Mouse (Mus musculus): ENCODE results near the gene Anp32e. TPM values are rescaled to one million over a fixed set of nuclear protein-coding genes. Genes with fewer than 3 reads are reported as not detected.
A peak's percentile ranks its signal among the peaks of the same experiment; 100 is the strongest.

Anp32e gene
- polyA plus RNA-seq (2015; fragmentation: Nextera tagmentation; extraction: Ambion mirVana) = 173 and 175 TPM in 2 replicates

DNA sequence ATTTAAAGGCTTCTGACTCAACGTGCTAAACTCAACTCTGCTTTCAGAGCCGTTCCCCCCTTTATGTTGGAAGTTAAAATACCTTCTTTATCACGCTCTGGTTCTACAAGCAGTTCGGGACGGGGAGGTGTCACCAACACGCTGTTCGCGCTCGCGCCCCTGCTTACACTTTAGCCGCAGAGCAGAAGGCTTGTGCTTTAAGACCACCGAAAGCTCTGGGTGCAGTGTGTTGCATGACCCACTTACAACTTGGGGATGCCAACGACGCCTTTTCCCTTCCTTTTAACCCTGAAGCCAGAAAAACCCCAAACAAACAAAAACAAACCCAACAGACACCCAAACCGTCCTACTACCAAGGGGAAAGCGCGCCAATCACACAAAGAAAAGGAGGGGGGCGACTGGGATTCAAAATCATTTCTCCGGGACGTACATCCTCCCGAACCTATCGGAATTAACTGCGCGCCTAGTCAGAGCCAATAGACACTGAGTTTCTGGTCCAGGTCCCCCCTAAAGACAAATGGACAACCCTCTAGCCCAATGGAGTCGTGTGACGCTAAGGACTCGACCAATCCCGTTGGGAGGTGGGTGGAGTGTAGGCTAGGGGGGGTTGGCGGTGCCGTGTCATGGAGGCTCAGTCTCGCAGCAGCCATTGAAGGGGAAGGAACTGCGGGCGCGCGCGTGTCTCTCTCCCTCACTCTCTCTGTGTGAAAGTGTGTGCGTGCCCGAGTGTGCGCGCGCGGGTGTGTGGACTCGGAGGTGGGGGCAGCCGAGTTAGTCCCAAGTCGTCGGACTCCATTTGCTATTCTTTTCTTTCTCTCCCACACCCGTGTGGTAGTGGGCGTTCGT lies at the start of gene Anp32e:
Gene Anp32e (plus strand): TSS at position 589 of the 846 bp plus-strand sequence.
- Histone ChIP-seq H3K27ac (replicated peaks) (peak within 1 kb of the TSS; percentile 94), H3K9ac (peak within 1 kb of the TSS; percentile 93), H3K36me3 (peaks cover 4% of the 10 kb centered on the region; the same call in 1 of the 2 replicates), H3K4me2 (replicated peaks) (peak within 1 kb of the TSS; percentile 65), H3K9me3 (replicated peaks) (no peaks in the 10 kb centered on the region), H3K4me1 (peaks cover 6% of the 10 kb centered on the region; the same call in 1 of the 2 replicates), H3K27me3 (no peaks in the 10 kb centered on the region), H3K4me3 (replicated peaks) (peak within 1 kb of the TSS; percentile 88)
- under 1% methylated on average over 49 of the region's 49 CpGs for WGBS
- peak; percentile 100 for ATAC-seq (ENCODE audit: insufficient number of reproducible peaks, low FRiP score, low TSS enrichment, low read depth)

DNA sequence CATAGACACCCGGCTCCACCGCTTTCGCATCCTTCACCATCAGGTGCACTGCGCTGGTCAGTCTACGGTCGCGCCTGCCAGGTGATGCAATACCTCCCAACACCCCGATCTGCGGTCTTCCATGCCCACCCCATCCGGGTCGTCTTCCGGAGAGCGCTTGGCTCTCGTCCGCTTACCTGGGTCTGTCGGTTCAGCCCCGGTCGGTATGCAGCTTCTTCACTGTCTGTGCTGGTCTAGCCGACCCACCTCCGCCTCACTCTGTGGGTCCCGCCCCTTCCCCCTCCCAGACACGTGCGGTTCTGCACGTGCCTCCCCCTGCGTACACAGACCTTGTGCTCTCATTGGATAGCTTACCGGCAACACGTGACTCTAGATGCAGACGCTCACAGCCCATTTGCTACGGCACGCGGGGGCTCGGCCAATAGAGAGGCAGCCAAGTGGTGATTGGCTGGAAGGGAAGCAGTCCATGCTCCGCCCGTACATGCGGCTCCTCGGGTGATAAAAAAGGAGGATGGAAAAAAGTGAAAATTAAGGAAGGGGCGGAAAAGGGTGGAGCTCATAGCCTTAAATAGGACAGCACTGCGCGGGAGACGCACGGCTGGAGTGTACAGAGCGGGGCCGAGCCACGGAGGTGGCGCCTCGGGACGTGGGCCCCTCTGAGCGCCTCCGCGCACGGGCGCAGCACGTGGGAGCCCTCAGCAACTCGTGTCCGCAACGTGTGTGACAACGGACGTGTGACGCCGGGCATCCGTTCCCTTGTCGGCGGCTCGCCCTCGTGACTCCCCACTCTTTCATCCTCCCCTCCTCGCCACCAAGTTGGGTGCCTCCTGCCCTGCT lies 46.8 kb upstream of the Anp32e start, which contains the start of gene Ciart:
Gene Ciart (minus strand): TSS at position 273 of the 837 bp plus-strand sequence.
- Histone ChIP-seq H3K36me3 (no peaks in the 10 kb centered on the region), H3K4me3 (replicated peaks) (peak within 1 kb of the TSS; percentile 47), H3K4me2 (replicated peaks) (peak within 1 kb of the TSS; percentile 100), H3K27me3 (no peaks in the 10 kb centered on the region), H3K9ac (0 out of 2 replicates have a peak within 1 kb of the TSS, but pooled peaks have one; percentile 10), H3K9me3 (replicated peaks) (no peaks in the 10 kb centered on the region), H3K4me1 (peaks cover 17% of the 10 kb centered on the region), H3K27ac (replicated peaks) (0 out of 2 replicates have a peak within 1 kb of the TSS, but pooled peaks have one; percentile 48)
- WGBS = under 1% methylated on average over 66 of the region's 66 CpGs
- peak; percentile 99 for ATAC-seq (ENCODE audit: insufficient number of reproducible peaks, low FRiP score, low TSS enrichment, low read depth)

DNA sequence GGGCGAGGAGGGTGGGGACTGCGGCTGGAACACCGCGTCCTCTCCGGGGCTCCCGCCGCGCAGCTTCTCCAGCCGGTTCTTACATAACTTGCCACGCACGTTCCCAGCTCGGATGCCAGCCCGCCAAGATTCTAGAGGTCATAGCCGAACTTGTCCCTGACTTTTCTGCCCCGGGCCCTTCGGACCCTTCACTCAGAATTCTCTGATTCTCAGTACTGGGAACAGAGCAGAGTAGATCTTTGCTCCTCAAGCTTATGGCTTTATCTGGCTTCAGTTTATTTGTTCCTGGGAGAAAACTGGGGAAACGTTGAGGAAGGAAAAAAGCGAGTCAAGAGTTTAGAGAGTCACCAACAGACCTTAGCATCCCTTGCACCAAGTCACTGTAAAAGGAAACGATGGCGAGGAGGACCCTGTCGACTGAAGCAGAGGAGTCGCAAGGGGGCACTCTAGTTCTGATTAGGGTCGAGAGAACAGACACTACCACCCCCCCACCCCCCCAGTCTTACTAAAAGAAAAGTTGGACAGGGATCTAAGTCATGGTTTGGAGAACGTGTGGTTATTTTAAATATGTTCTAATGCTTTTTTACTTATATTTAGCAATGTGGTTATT lies 46.1 kb upstream of the Anp32e start:
- Histone ChIP-seq H3K27me3 (no peaks in the 10 kb centered on the region), H3K9ac (no peak overlapping the region), H3K36me3 (0 out of 2 replicates have a peak, but pooled peaks cover 3% of the 10 kb centered on the region), H3K4me2 (replicated peaks) (peak overlapping the region; percentile 100), H3K4me3 (replicated peaks) (peak overlapping the region; percentile 47), H3K27ac (replicated peaks) (0 out of 2 replicates have a peak overlapping the region, but pooled peaks have one; percentile 48), H3K4me1 (peaks cover 17% of the 10 kb centered on the region), H3K9me3 (replicated peaks) (no peaks in the 10 kb centered on the region)
- no peak for ATAC-seq (ENCODE audit: insufficient number of reproducible peaks, low FRiP score, low TSS enrichment, low read depth)
- WGBS = 1% methylated on average over 24 of the region's 24 CpGs

DNA sequence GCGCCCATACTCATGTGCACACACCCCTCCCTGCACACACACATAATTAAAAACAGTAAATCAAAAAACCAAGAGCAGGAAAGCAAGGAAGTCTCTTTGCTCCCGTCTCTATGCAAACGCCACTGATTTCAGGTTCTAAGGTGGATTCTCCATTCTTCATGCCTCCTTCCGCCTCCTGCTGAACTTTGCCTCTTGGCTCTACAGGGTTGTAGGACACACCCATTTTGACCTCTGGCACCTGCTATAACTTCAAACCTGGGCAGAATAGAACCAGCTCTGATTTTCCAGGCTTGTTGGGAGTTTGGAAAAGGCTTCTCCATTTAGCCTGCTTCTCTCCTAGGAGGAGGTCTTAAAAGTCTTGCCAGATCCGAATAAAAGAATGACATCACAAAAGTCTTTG lies 44.6 kb upstream of the Anp32e start:
- Histone ChIP-seq H3K27me3 (no peaks in the 10 kb centered on the region), H3K4me1 (peaks cover 17% of the 10 kb centered on the region), H3K9ac (no peak overlapping the region), H3K27ac (replicated peaks) (no peak overlapping the region), H3K36me3 (0 out of 2 replicates have a peak, but pooled peaks cover 3% of the 10 kb centered on the region), H3K4me3 (replicated peaks) (no peak overlapping the region), H3K9me3 (replicated peaks) (no peaks in the 10 kb centered on the region), H3K4me2 (replicated peaks) (no peak overlapping the region)
- 64% methylated on average over 5 of the region's 5 CpGs for WGBS
- no peak for ATAC-seq (ENCODE audit: insufficient number of reproducible peaks, low FRiP score, low TSS enrichment, low read depth)

DNA sequence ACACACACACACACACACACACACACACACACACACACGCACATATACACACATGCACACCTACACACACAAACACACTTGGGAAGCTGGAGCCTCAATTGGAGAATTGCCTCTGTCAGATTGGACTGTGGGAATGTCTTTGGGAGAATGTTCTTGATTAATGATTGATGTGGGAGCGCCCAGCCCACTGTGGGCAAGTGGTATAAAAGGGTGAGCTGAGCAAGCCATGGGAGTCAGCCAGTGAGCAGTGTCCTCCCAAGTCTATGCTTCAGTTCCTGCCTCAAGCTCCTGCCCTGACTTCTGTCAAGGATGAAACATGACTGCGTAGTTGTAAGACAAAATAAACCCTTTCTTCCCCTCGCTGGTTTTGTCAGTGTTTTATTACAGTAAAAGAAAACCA lies 41.5 kb upstream of the Anp32e start:
- Histone ChIP-seq H3K36me3 (0 out of 2 replicates have a peak, but pooled peaks cover 3% of the 10 kb centered on the region), H3K9me3 (replicated peaks) (no peaks in the 10 kb centered on the region), H3K27ac (replicated peaks) (no peak overlapping the region), H3K4me3 (replicated peaks) (no peak overlapping the region), H3K4me1 (peaks cover 30% of the 10 kb centered on the region), H3K9ac (no peak overlapping the region), H3K4me2 (replicated peaks) (no peak overlapping the region), H3K27me3 (no peaks in the 10 kb centered on the region)
- 83% methylated on average over 4 of the region's 4 CpGs for WGBS
- ATAC-seq (ENCODE audit: insufficient number of reproducible peaks, low FRiP score, low TSS enrichment, low read depth) = no peak

DNA sequence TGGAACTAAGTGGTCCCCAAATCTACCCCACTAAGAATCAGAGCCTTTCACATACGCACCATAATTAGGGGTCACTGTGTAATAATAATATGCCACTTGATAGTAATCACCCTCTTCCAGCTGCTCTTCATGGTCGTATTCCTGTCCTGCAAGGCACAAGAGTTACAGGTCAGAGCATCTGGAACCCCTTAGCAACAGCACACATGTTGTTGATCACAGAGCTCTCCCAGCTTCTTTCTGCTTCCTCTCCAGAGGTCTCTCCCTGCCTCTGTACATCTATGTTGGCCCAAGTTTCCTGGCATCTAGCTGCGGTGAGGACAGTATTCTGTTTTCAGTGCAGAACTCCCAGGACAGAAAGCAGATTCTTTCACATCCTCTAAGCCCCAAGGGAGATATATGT lies 39.4 kb upstream of the Anp32e start:
- Histone ChIP-seq H3K36me3 (0 out of 2 replicates have a peak, but pooled peaks cover 3% of the 10 kb centered on the region), H3K9me3 (replicated peaks) (no peaks in the 10 kb centered on the region), H3K4me1 (peaks cover 31% of the 10 kb centered on the region), H3K4me3 (replicated peaks) (no peak overlapping the region), H3K27me3 (no peaks in the 10 kb centered on the region), H3K4me2 (replicated peaks) (no peak overlapping the region), H3K27ac (replicated peaks) (no peak overlapping the region), H3K9ac (no peak overlapping the region)
- 33% methylated on average over 3 of the region's 3 CpGs for WGBS
- no peak for ATAC-seq (ENCODE audit: insufficient number of reproducible peaks, low FRiP score, low TSS enrichment, low read depth)

DNA sequence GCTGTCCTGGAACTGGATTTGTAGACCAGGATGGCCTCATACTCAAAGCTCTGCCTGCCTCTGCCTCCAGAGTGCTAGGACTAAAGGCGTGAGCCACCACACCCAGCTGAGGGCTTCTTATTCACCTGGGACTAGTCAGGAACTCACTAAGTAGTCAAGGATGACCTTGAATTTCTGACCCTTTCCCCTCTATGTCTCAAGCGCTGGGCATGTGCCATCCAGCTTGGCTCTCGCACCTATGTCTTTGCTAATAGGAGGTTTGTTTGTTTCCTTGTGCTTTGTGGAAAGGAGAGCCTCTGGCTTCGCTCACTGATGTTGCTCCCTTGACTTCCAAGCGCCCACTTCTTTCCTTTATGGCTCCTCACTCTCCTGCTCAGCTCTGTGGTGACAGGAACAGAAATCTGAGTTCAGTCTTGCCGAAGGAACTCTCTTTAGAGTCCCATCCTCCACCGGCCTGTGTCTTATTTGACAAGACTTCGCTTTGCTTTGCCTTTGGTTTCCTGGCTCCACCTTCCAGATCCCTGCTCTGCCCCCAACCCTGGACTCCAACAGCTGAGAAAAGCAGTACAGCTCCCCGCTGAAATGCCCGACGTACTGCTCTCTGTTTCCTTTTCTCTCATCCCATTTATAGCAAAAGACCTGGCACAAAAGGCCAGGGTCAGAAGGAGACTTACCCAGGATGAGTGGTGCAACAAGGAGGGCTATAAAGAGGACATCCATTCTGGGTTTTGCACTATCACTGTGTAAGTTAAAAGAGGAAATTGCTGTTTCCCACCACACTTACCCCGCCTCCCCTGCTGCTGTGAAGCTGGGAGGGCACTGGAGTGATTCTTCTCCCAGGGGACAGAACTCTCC lies 37.6 kb upstream of the Anp32e start, which contains the start of gene BC028528:
Gene BC028528 (minus strand): TSS at position 795 of the 855 bp plus-strand sequence.
- H3K27me3 ChIP-seq = no peaks in the 10 kb centered on the region
- no peak for ATAC-seq (ENCODE audit: insufficient number of reproducible peaks, low FRiP score, low TSS enrichment, low read depth)

DNA sequence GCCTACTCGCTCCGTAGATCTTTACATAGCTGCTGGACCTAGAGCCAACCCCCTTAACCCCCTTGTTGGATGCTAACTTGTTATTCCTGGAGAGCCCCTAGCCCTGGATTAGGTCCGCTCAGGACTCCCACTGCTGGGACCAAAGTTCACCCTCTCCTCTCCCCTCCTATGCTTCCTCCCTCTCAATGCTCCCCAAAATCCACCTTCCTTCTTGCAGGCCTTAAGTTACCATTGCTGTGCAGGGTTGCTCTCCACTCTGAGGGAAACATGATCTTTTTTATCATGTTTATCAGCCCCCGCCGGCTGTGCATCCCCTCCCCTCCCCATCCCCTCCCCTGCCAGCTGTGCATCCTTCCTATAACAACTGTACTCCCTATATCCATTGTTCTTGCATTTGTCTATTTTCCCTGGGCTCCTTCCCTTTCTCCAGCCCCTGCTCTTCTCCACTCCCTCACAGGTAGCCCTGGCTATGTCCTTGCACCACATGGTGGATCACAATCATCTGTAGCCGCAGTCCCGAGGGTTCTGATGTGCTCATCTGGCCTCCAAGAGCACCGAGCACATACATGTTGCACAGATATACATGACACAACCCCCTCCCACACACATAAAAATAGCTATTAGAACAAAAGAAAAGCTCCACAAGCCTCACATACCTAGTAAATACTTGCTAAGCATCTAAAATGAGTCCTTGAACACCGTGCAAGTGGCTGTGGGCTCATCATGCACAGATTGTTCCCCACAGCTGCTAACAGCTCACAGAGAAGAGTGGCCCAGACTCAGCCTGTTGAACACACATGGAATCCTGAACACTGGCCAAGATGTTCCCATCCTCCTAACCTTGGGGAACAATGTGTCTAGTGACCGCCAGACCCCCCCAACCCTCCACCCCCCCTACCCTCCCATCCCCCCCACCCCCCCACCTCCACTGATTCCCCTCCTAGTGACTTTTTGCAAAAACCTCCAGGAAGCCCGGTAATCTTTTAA lies 36.7 kb upstream of the Anp32e start:
- peaks cover 7% of the 10 kb centered on the region; the same call in 1 of the 2 replicates for H3K36me3 ChIP-seq
- H3K9me3 ChIP-seq (replicated peaks) = no peaks in the 10 kb centered on the region
- H3K4me2 ChIP-seq (replicated peaks) = peak overlapping the region; percentile 41
- H3K27me3 ChIP-seq = no peaks in the 10 kb centered on the region
- H3K9ac ChIP-seq = no peak overlapping the region; the same call in 1 of the 2 replicates
- ATAC-seq (ENCODE audit: insufficient number of reproducible peaks, low FRiP score, low TSS enrichment, low read depth) = no peak
- peak overlapping the region; percentile 85 for H3K27ac ChIP-seq (replicated peaks)
- H3K4me1 ChIP-seq = peaks cover 39% of the 10 kb centered on the region
- WGBS = 29% methylated on average over 11 of the region's 11 CpGs
- H3K4me3 ChIP-seq (replicated peaks) = peak overlapping the region; percentile 27

More for the DNA sequence above, 37.6 kb upstream of the Anp32e start, which contains the start of gene BC028528:
- H3K36me3 ChIP-seq = 0 out of 2 replicates have a peak, but pooled peaks cover 6% of the 10 kb centered on the region
- H3K27ac ChIP-seq (replicated peaks) = peak within 1 kb of the TSS; percentile 85
- H3K9ac ChIP-seq = no peak within 1 kb of the TSS; the same call in 1 of the 2 replicates
- 32% methylated on average over 12 of the region's 12 CpGs for WGBS
- peak within 1 kb of the TSS; percentile 27 for H3K4me3 ChIP-seq (replicated peaks)
- H3K4me1 ChIP-seq = peaks cover 39% of the 10 kb centered on the region
- no peaks in the 10 kb centered on the region for H3K9me3 ChIP-seq (replicated peaks)
- peak within 1 kb of the TSS; percentile 41 for H3K4me2 ChIP-seq (replicated peaks)

DNA sequence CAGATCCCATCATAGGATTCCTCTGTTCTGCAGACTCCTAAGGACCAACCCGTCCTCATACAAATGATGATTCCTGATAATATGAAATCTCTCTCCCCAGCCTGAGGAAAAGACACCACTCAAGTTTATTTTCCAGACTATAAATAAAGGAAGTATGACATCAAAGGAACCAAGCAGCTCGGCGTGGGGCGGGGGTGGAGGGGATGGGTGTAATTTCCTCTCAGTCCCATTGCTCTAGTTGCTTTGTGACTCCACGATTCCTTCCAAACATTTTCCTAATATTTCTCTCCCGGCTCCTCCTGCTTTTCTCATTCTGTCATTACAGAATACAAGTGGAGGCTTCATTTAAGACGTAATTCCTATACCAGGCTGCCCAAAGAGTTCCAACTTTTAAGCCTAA lies 35.9 kb upstream of the Anp32e start:
- Histone ChIP-seq H3K9ac (no peak overlapping the region), H3K36me3 (peaks cover 5% of the 10 kb centered on the region; the same call in 1 of the 2 replicates), H3K4me3 (replicated peaks) (peak overlapping the region; percentile 64), H3K27me3 (no peaks in the 10 kb centered on the region), H3K27ac (replicated peaks) (peak overlapping the region; percentile 85), H3K4me2 (replicated peaks) (peak overlapping the region; percentile 51), H3K4me1 (peaks cover 39% of the 10 kb centered on the region), H3K9me3 (replicated peaks) (no peaks in the 10 kb centered on the region)
- no peak for ATAC-seq (ENCODE audit: insufficient number of reproducible peaks, low FRiP score, low TSS enrichment, low read depth)
- 11% methylated on average over 7 of the region's 7 CpGs for WGBS

Data from embryonic facial prominence, embryonic 15.5 days (tissue).